Mouse (Mus musculus) heart, embryonic 16.5 days (tissue): ENCODE data around the gene Serpina3g. TPM values are rescaled to one million over a fixed set of nuclear protein-coding genes. Genes with fewer than 3 reads are reported as not detected.
A peak's percentile ranks its signal among the peaks of the same experiment; 100 is the strongest.
"Not testable (repeated sequence)": the region's sequence is repeated elsewhere in the genome, so short reads cannot be mapped to it uniquely, and the experiment has no call there.

Experiments
- ATAC-seq: fragments of 200-750 bp; cut with Nextera tagmentation; replicated peaks from 2 replicates; pipeline ENCODE4 v1.8.0; 2017; ENCODE audit warnings: moderate number of reproducible peaks; ENCODE audit not compliant: insufficient read depth, low FRiP score; ENCODE audit errors: extremely low read depth
- H3K27ac ChIP-seq: fragments of 300-500 bp; sonication (generic); 2 replicates; pipeline ENCODE4 v1.5.1; 2014; ENCODE audit warnings: mild to moderate bottlenecking, low read length, control low read depth, moderate library complexity
- H3K27me3 ChIP-seq: fragments of 300-500 bp; sonication (generic); 2 replicates; pipeline ENCODE4 v1.6.1; 2014; ENCODE audit warnings: low read length, mixed read lengths; ENCODE audit not compliant: control insufficient read depth, insufficient read depth
- H3K36me3 ChIP-seq: fragments of 300-500 bp; sonication (generic); 2 replicates; pipeline ENCODE4 v1.6.1; 2014; ENCODE audit not compliant: control insufficient read depth, insufficient read depth
- H3K4me1 ChIP-seq: fragments of 300-500 bp; sonication (generic); 2 replicates; pipeline ENCODE4 v1.6.1; 2014; ENCODE audit warnings: low read length, mixed read lengths; ENCODE audit not compliant: control insufficient read depth, insufficient read depth
- H3K4me2 ChIP-seq: fragments of 300-500 bp; sonication (generic); 2 replicates; pipeline ENCODE4 v1.6.1; 2014; ENCODE audit warnings: low read depth, mild to moderate bottlenecking, control low read depth, low read length
- H3K4me3 ChIP-seq: fragments of 300-500 bp; sonication (generic); 2 replicates; pipeline ENCODE4 v1.5.1; 2014; ENCODE audit warnings: mild to moderate bottlenecking, control low read depth, low read length
- H3K9ac ChIP-seq: fragments of 300-500 bp; sonication (generic); 2 replicates; pipeline ENCODE4 v1.6.1; 2014; ENCODE audit warnings: low read length, control low read depth
- H3K9me3 ChIP-seq: fragments of 300-500 bp; sonication (generic); replicated peaks from 2 replicates; pipeline ENCODE4 v1.6.1; 2016; ENCODE audit warnings: low read length; ENCODE audit not compliant: control insufficient read depth
- WGBS: fragments of 180-500 bp; shearing (Covaris S2); extraction: QIAGEN DNeasy Blood & Tissue Kit; methylation state at CpG from one replicate; pipeline ENCODE4 v1.1.7; 2014; 5-methylcytosine and 5-hydroxymethylcytosine counted together
- polyA plus RNA-seq: library from polyadenylated mRNA; unstranded; fragments of >200 nt; fragmentation: Nextera tagmentation; extraction: Ambion mirVana; gene quantifications from 2 replicates; pipeline ENCODE4 v1.2.1, GENCODE M21; 2015

The Serpina3g gene
- polyA plus RNA-seq, 1 experiment from 2014 or later: 15.4 TPM

DNA sequence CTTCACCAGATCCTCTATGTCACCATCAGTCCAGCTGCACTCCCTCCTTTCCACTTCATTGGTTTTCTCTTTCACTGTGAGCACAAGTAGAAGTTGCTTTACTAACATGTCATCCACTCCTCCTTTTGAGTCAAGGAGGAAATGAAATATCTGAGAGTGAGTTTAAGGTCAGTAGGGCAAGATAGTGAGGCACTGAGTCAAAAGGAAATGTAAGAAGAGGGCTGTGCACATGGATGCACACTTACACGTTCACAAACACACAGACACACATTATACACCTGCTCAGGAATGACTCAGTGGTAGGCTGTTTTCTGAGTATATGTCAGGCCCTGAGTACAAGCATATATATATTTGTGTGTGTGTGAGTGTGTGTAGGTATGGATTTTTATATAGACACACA lies 12.4 kb upstream of the Serpina3g start:
- Histone ChIP-seq H3K9me3 (no peaks in the 10 kb centered on the region), H3K4me1 (no peaks in the 10 kb centered on the region), H3K27me3 (no peaks in the 10 kb centered on the region), H3K4me2 (no peak overlapping the region), H3K4me3 (no peak overlapping the region), H3K9ac (no peak overlapping the region), H3K27ac (no peak overlapping the region), H3K36me3 (no peaks in the 10 kb centered on the region)
- no peak for ATAC-seq
- 55% methylated on average over 1 of the region's 1 CpGs for WGBS

DNA sequence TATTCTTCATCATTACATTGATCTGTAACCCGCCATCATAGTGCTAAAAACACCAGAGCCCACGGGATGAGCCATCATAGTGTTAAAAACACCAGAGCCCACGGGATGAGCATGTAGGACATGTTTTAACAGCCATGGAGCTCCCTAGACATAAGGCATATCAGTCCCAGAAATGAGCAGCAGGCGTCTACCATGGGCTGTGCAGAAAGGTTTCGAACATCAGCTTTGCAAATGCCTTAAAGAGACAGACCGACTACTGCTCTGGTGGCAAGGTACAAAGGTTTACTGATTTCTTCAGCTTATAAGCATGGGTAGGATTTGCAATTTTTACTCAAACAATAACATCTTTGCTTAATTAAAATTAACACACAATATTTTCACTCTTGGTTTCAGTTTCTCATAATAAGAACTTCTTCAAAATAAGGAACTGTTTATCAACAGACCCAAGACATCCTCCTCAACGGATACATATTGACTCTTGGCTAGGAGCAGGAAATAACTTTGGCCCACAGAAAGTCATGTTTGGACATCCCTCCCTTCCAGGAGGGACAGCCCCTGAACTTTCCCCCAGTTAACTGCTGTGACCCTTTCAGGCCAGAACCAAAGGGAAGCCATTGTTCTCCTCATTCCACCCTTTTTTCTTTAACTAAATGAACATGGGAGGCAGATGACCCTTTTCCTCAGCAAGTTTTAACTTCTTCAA lies 11.3 kb upstream of the Serpina3g start:
- no peak overlapping the region for H3K4me3 ChIP-seq
- no peaks in the 10 kb centered on the region for H3K36me3 ChIP-seq
- H3K4me2 ChIP-seq: no peak overlapping the region
- no peak overlapping the region for H3K9ac ChIP-seq
- no peak overlapping the region for H3K27ac ChIP-seq
- H3K27me3 ChIP-seq: no peaks in the 10 kb centered on the region
- no peak for ATAC-seq
- H3K4me1 ChIP-seq: no peaks in the 10 kb centered on the region
- WGBS: 60% methylated on average over 7 of the region's 7 CpGs
- H3K9me3 ChIP-seq: no peaks in the 10 kb centered on the region

DNA sequence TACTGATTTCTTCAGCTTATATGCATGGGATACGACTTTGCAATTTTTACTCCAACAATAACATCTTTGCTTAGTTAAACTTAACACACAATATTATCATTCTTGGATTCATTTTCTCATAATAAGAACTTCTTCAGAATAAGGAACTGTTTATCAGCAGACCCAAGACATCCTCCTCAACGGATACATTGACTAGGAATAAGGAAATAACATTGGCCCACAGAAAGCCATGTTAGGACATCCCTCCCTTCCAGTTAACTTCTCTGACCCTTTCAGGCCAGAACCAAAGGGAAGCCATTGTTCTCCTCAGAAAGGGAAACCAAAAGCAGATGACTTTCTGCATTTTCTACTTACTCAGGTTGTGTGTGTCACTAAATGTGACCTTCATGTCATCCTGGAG lies 5.3 kb upstream of the Serpina3g start:
- Histone ChIP-seq H3K4me1 (no peaks in the 10 kb centered on the region), H3K4me2 (no peak overlapping the region), H3K27ac (no peak overlapping the region), H3K4me3 (no peak overlapping the region), H3K9me3 (no peaks in the 10 kb centered on the region), H3K9ac (no peak overlapping the region), H3K36me3 (no peaks in the 10 kb centered on the region), H3K27me3 (no peaks in the 10 kb centered on the region)
- 65% methylated on average over 2 of the region's 2 CpGs for WGBS
- no peak for ATAC-seq

DNA sequence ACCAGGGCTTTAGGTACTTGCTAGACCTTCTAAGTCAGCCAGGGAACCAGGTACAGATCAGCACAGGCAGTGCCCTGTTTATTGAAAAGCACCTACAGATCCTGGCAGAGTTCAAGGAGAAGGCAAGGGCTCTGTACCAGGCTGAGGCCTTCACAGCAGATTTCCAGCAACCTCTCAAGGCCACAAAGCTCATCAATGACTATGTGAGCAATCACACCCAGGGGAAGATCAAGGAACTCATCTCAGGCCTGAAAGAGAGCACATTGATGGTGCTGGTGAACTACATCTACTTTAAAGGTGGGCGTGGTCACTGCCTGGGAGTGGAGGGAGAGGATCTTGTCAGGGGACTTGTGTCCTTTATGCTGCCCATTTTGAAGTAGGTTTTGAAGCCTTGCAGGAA lies 2.0 kb downstream of the Serpina3g start:
- H3K4me2 ChIP-seq, H3K9ac ChIP-seq, H3K27ac ChIP-seq, H3K36me3 ChIP-seq, H3K27me3 ChIP-seq, H3K9me3 ChIP-seq, ATAC-seq, H3K4me1 ChIP-seq, H3K4me3 ChIP-seq: not testable (repeated sequence)
- WGBS: 71% methylated on average over 1 of the region's 1 CpGs

DNA sequence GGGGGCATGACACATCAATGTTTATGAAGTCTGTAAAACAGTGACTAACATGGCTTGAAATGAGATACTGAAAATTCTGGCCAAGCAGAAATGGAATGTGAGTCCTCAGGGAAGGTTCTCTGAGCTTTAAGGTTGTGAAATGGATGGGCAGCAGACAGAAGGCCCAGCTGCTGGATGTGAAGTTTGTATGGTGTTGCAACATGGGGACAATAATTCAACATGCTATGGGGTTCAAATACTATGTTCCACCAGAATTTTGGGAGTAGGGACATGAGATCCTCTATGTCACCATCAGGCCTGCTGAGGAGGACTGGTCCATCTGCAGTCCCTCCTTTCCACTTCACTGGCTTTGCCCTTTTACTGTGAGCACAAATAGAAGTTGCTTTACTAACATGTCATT lies 7.3 kb downstream of the Serpina3g start:
- Histone ChIP-seq H3K9me3 (no peaks in the 10 kb centered on the region), H3K4me2 (no peak overlapping the region), H3K36me3 (no peaks in the 10 kb centered on the region), H3K4me3 (no peak overlapping the region), H3K4me1 (no peaks in the 10 kb centered on the region), H3K9ac (no peak overlapping the region), H3K27ac (no peak overlapping the region), H3K27me3 (no peaks in the 10 kb centered on the region)
- ATAC-seq: no peak

DNA sequence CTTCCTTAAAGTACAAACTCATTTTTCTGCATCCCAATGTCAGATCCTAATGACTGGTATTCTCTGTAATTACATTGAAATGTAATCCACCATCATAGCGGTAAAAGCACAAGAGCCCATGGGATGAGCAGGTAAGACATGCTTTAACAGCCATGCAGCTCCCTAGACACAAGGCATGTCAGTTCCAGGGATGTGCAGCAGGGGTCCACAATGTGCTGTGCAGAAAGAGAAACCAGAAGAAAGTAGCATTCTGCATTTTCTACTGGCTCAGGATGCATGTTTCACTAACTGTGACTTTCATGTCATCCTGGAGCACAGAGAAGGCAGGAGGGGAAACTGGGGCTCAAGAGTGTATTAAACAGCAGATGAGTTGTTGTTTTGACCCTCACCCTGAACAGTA lies 9.0 kb downstream of the Serpina3g start:
- H3K36me3 ChIP-seq: no peaks in the 10 kb centered on the region
- H3K4me3 ChIP-seq: no peak overlapping the region
- no peak overlapping the region for H3K9ac ChIP-seq
- H3K27ac ChIP-seq: no peak overlapping the region
- WGBS: 63% methylated on average over 1 of the region's 1 CpGs
- no peak for ATAC-seq
- no peak overlapping the region for H3K4me2 ChIP-seq
- no peaks in the 10 kb centered on the region for H3K27me3 ChIP-seq
- no peaks in the 10 kb centered on the region for H3K9me3 ChIP-seq
- H3K4me1 ChIP-seq: no peaks in the 10 kb centered on the region

DNA sequence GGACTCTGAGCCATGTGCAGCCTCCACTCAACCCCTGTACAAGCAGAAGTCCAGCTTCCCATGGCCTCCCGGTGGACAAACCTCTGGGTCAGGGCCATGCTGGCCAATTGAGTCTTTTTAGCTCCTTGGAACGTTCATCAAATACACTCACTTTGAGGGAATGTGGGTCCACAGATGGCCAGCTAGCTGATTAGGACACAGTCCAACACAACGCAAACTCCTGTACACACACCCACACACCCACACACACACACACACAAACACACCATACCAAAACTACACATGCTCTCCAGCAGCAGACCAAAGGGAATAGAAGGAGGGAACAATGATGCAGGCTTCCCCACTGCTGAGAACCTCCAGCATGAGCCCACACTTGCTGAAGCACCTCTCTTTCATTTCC lies 9.6 kb downstream of the Serpina3g start:
- Histone ChIP-seq H3K36me3 (no peaks in the 10 kb centered on the region), H3K4me2 (no peak overlapping the region), H3K4me3 (no peak overlapping the region), H3K27ac (no peak overlapping the region), H3K9ac (no peak overlapping the region), H3K9me3 (no peaks in the 10 kb centered on the region), H3K4me1 (no peaks in the 10 kb centered on the region), H3K27me3 (no peaks in the 10 kb centered on the region)
- ATAC-seq: no peak
- WGBS: 75% methylated on average over 3 of the region's 3 CpGs

DNA sequence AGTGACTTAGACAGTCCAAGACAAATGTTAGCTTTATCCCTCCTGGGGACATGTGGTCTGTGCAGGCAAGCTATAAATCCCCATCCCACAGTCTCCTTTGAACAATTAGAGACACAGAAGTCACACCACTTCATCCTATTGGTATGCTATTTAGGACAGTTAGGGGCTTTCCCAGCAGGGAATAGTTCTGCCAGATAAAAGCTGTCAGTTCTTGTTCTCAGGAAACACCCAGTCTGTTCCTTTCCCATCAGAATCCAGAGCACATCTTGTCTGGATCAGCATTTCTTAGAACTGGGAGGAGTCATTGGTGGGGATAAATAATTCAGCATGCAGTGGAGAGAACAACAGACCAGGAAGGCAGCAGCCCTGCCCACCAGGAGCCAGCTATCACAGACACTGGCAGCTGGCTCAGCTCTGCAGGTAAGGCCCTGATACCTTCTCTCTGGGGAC lies 11.5 kb downstream of the Serpina3g start:
- ATAC-seq: peak; percentile 58; the same call in 1 of the 2 replicates
- no peaks in the 10 kb centered on the region for H3K4me1 ChIP-seq
- H3K4me2 ChIP-seq: no peak overlapping the region
- no peaks in the 10 kb centered on the region for H3K9me3 ChIP-seq
- no peak overlapping the region for H3K27ac ChIP-seq
- no peak overlapping the region for H3K9ac ChIP-seq
- H3K4me3 ChIP-seq: no peak overlapping the region
- H3K27me3 ChIP-seq: no peaks in the 10 kb centered on the region
- H3K36me3 ChIP-seq: no peaks in the 10 kb centered on the region

DNA sequence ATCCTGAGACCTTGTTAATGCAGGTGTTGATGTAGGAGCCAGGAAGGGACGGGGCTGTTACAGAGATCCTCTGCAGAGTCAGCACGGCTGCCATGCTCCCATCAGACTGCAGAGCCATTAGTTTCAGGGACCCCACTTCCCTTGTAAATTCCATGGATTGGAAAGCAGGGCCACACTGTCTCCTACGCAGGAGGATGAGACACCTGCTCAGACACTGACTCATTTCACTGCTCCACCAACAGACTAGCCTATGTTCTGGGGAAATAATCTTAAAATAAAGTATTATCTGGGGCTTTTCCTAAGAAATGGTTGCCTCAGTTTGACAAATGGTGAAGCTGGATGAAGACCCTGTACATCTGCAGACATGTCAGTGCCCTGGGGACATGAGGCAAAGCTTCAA lies 12.2 kb downstream of the Serpina3g start:
- 71% methylated on average over 3 of the region's 3 CpGs for WGBS
- Histone ChIP-seq H3K9me3 (no peaks in the 10 kb centered on the region), H3K9ac (no peak overlapping the region)

More for the DNA sequence above, 12.2 kb downstream of the Serpina3g start:
- H3K4me3 ChIP-seq: no peak overlapping the region
- no peak overlapping the region for H3K27ac ChIP-seq
- ATAC-seq: no peak
- no peak overlapping the region for H3K4me2 ChIP-seq
- H3K36me3 ChIP-seq: no peaks in the 10 kb centered on the region
- H3K27me3 ChIP-seq: no peaks in the 10 kb centered on the region
- H3K4me1 ChIP-seq: no peaks in the 10 kb centered on the region
